Mouse (Mus musculus) liver, embryonic 14.5 days (tissue): ENCODE measurements around the gene Trabd2b.

Experiments
- CTCF ChIP-seq: IDR thresholded peaks from 2 replicates; pipeline ENCODE4 v1.5.1; 2016; ENCODE audit warnings: antibody characterized with exemption, low read depth, control low read depth
- EP300 ChIP-seq: IDR thresholded peaks from 2 replicates; pipeline ENCODE4 v1.6.1; 2016; ENCODE audit warnings: antibody characterized with exemption, low read depth

- TF ChIP-seq EP300 (no peak), CTCF (no peak)
These were observed 45.2 kb upstream of the Trabd2b start for GRCm38 (mm10) chr4:114361336-114361735.
